Mouse (Mus musculus): ENCODE measurements around the gene Olfr287. TPM values are rescaled to one million over a fixed set of nuclear protein-coding genes. Genes with fewer than 3 reads are reported as not detected.

Olfr287 gene
- not detected in 2 replicates for polyA plus RNA-seq (2016; fragmentation: Nextera tagmentation; extraction: Ambion mirVana)

GRCm38 (mm10) chr15:98220877-98221276 is at the start of gene Olfr287, which contains the start of gene Gm44579:
Gene Olfr287 (minus strand): TSS chr15:98221056.
Gene Gm44579 (minus strand): TSS chr15:98220977.
- Histone ChIP-seq H3K4me1 (replicated peaks) (no peaks in the 10 kb centered on the region), H3K27ac (ENCODE audit: poor library complexity, severe bottlenecking) (no peak within 1 kb of the TSS), H3K4me3 (no peak within 1 kb of the TSS), H3K9ac (no peak within 1 kb of the TSS), H3K36me3 (no peaks in the 10 kb centered on the region), H3K9me3 (replicated peaks) (no peaks in the 10 kb centered on the region), H3K27me3 (replicated peaks) (no peaks in the 10 kb centered on the region), H3K4me2 (no peak within 1 kb of the TSS)
- ATAC-seq (ENCODE audit: insufficient number of reproducible peaks, low FRiP score), result no peak
- 61% methylated on average over 4 of the region's 4 CpGs for WGBS

GRCm38 (mm10) chr15:98257776-98258175 is 36.9 kb upstream of the Olfr287 start:
- Histone ChIP-seq H3K27me3 (replicated peaks) (no peaks in the 10 kb centered on the region), H3K9ac (no peak overlapping the region), H3K36me3 (no peaks in the 10 kb centered on the region), H3K27ac (ENCODE audit: poor library complexity, severe bottlenecking) (no peak overlapping the region), H3K4me1 (replicated peaks) (no peaks in the 10 kb centered on the region), H3K9me3 (replicated peaks) (peaks cover 5% of the 10 kb centered on the region; the same call in 1 of the 2 replicates), H3K4me3 (no peak overlapping the region), H3K4me2 (no peak overlapping the region)
- no peak for ATAC-seq (ENCODE audit: insufficient number of reproducible peaks, low FRiP score)
- 79% methylated on average over 7 of the region's 7 CpGs for WGBS

- Histone ChIP-seq H3K9ac (no peak within 1 kb of the TSS), H3K27ac (ENCODE audit: poor library complexity, severe bottlenecking) (no peak within 1 kb of the TSS), H3K4me1 (replicated peaks) (no peaks in the 10 kb centered on the region), H3K36me3 (no peaks in the 10 kb centered on the region), H3K9me3 (replicated peaks) (peaks cover 3% of the 10 kb centered on the region; the same call in 1 of the 2 replicates), H3K4me3 (no peak within 1 kb of the TSS), H3K4me2 (no peak within 1 kb of the TSS), H3K27me3 (replicated peaks) (no peaks in the 10 kb centered on the region)
- ATAC-seq (ENCODE audit: insufficient number of reproducible peaks, low FRiP score), result no peak
- 79% methylated on average over 8 of the region's 8 CpGs for WGBS
Observed at GRCm38 (mm10) chr15:98257193-98257592, 36.3 kb upstream of the Olfr287 start, which contains the start of gene H1fnt. Gene H1fnt (minus strand): TSS chr15:98257293.

GRCm38 (mm10) chr15:98256271-98256670 is 35.4 kb upstream of the Olfr287 start:
- H3K9me3 ChIP-seq (replicated peaks), result peaks cover 3% of the 10 kb centered on the region; the same call in 1 of the 2 replicates
- 87% methylated on average over 13 of the region's 13 CpGs for WGBS
- H3K4me1 ChIP-seq (replicated peaks), result no peaks in the 10 kb centered on the region
- ATAC-seq (ENCODE audit: insufficient number of reproducible peaks, low FRiP score), result no peak
- H3K9ac ChIP-seq, result no peak overlapping the region
- H3K4me3 ChIP-seq, result no peak overlapping the region
- H3K27me3 ChIP-seq (replicated peaks), result no peaks in the 10 kb centered on the region
- no peak overlapping the region for H3K4me2 ChIP-seq
- no peak overlapping the region for H3K27ac ChIP-seq (ENCODE audit: poor library complexity, severe bottlenecking)
- H3K36me3 ChIP-seq, result no peaks in the 10 kb centered on the region

GRCm38 (mm10) chr15:98235442-98235841 is 14.6 kb upstream of the Olfr287 start:
- H3K9me3 ChIP-seq (replicated peaks), result no peaks in the 10 kb centered on the region
- WGBS, result 84% methylated on average over 4 of the region's 4 CpGs
- no peaks in the 10 kb centered on the region for H3K36me3 ChIP-seq
- H3K27me3 ChIP-seq (replicated peaks), result peaks cover 6% of the 10 kb centered on the region
- no peak for ATAC-seq (ENCODE audit: insufficient number of reproducible peaks, low FRiP score)
- H3K4me3 ChIP-seq, result no peak overlapping the region
- no peak overlapping the region for H3K9ac ChIP-seq
- no peak overlapping the region for H3K27ac ChIP-seq (ENCODE audit: poor library complexity, severe bottlenecking)
- H3K4me1 ChIP-seq (replicated peaks), result no peaks in the 10 kb centered on the region
- no peak overlapping the region for H3K4me2 ChIP-seq

- no peak for ATAC-seq (ENCODE audit: insufficient number of reproducible peaks, low FRiP score)
- H3K4me2 ChIP-seq, result no peak within 1 kb of the TSS
- 75% methylated on average over 4 of the region's 4 CpGs for WGBS
- no peaks in the 10 kb centered on the region for H3K9me3 ChIP-seq (replicated peaks)
- H3K4me3 ChIP-seq, result no peak within 1 kb of the TSS
- peaks cover 6% of the 10 kb centered on the region for H3K27me3 ChIP-seq (replicated peaks)
- H3K36me3 ChIP-seq, result no peaks in the 10 kb centered on the region
- H3K9ac ChIP-seq, result no peak within 1 kb of the TSS
- no peak within 1 kb of the TSS for H3K27ac ChIP-seq (ENCODE audit: poor library complexity, severe bottlenecking)
- no peaks in the 10 kb centered on the region for H3K4me1 ChIP-seq (replicated peaks)
Observed at GRCm38 (mm10) chr15:98234350-98234749, 13.5 kb upstream of the Olfr287 start, which contains the start of gene Olfr286. Gene Olfr286 (minus strand): TSS chr15:98234450.

GRCm38 (mm10) chr15:98226096-98226495 is 5.2 kb upstream of the Olfr287 start:
- no peak overlapping the region for H3K9ac ChIP-seq
- H3K4me3 ChIP-seq, result no peak overlapping the region
- no peak overlapping the region for H3K27ac ChIP-seq (ENCODE audit: poor library complexity, severe bottlenecking)
- H3K4me1 ChIP-seq (replicated peaks), result no peaks in the 10 kb centered on the region
- H3K27me3 ChIP-seq (replicated peaks), result no peaks in the 10 kb centered on the region
- H3K9me3 ChIP-seq (replicated peaks), result no peaks in the 10 kb centered on the region
- H3K36me3 ChIP-seq, result no peaks in the 10 kb centered on the region
- no peak for ATAC-seq (ENCODE audit: insufficient number of reproducible peaks, low FRiP score)
- WGBS, result 66% methylated on average over 7 of the region's 7 CpGs
- H3K4me2 ChIP-seq, result no peak overlapping the region

- no peaks in the 10 kb centered on the region for H3K9me3 ChIP-seq (replicated peaks)
- H3K36me3 ChIP-seq, result no peaks in the 10 kb centered on the region
- 45% methylated on average over 16 of the region's 16 CpGs for WGBS
Observed at GRCm38 (mm10) chr15:98225610-98226009, 4.8 kb upstream of the Olfr287 start.

GRCm38 (mm10) chr15:98222377-98222776 is 1.5 kb upstream of the Olfr287 start:
- Histone ChIP-seq H3K4me2 (no peak overlapping the region), H3K4me3 (no peak overlapping the region), H3K27ac (ENCODE audit: poor library complexity, severe bottlenecking) (no peak overlapping the region), H3K4me1 (replicated peaks) (no peaks in the 10 kb centered on the region), H3K9me3 (replicated peaks) (no peaks in the 10 kb centered on the region), H3K36me3 (no peaks in the 10 kb centered on the region), H3K9ac (no peak overlapping the region), H3K27me3 (replicated peaks) (no peaks in the 10 kb centered on the region)
- no peak for ATAC-seq (ENCODE audit: insufficient number of reproducible peaks, low FRiP score)

More at GRCm38 (mm10) chr15:98225610-98226009, 4.8 kb upstream of the Olfr287 start:
- Histone ChIP-seq H3K4me3 (no peak overlapping the region), H3K9ac (no peak overlapping the region), H3K27ac (ENCODE audit: poor library complexity, severe bottlenecking) (no peak overlapping the region), H3K27me3 (replicated peaks) (no peaks in the 10 kb centered on the region), H3K4me2 (no peak overlapping the region), H3K4me1 (replicated peaks) (no peaks in the 10 kb centered on the region)
- ATAC-seq (ENCODE audit: insufficient number of reproducible peaks, low FRiP score), result no peak

- H3K9me3 ChIP-seq (replicated peaks), result no peaks in the 10 kb centered on the region
- H3K9ac ChIP-seq, result no peak overlapping the region
- H3K4me3 ChIP-seq, result no peak overlapping the region
- H3K27ac ChIP-seq (ENCODE audit: poor library complexity, severe bottlenecking), result no peak overlapping the region
- H3K4me2 ChIP-seq, result no peak overlapping the region
- ATAC-seq (ENCODE audit: insufficient number of reproducible peaks, low FRiP score), result no peak
- H3K4me1 ChIP-seq (replicated peaks), result 0 out of 2 replicates have a peak, but pooled peaks cover 14% of the 10 kb centered on the region
- WGBS, result 57% methylated on average over 5 of the region's 5 CpGs
- no peaks in the 10 kb centered on the region for H3K36me3 ChIP-seq
- H3K27me3 ChIP-seq (replicated peaks), result no peaks in the 10 kb centered on the region
Observed at GRCm38 (mm10) chr15:98214130-98214529, 6.7 kb downstream of the Olfr287 start.

GRCm38 (mm10) chr15:98213336-98213870 is 7.5 kb downstream of the Olfr287 start:
- no peaks in the 10 kb centered on the region for H3K9me3 ChIP-seq (replicated peaks)
- H3K36me3 ChIP-seq, result no peaks in the 10 kb centered on the region
- ATAC-seq (ENCODE audit: insufficient number of reproducible peaks, low FRiP score), result no peak
- WGBS, result 61% methylated on average over 5 of the region's 5 CpGs
- no peak overlapping the region for H3K27ac ChIP-seq (ENCODE audit: poor library complexity, severe bottlenecking)
- H3K4me1 ChIP-seq (replicated peaks), result 0 out of 2 replicates have a peak, but pooled peaks cover 14% of the 10 kb centered on the region
- H3K27me3 ChIP-seq (replicated peaks), result no peaks in the 10 kb centered on the region
- H3K4me3 ChIP-seq, result no peak overlapping the region
- H3K9ac ChIP-seq, result no peak overlapping the region
- no peak overlapping the region for H3K4me2 ChIP-seq

- no peak for ATAC-seq (ENCODE audit: insufficient number of reproducible peaks, low FRiP score)
- 0 out of 2 replicates have a peak, but pooled peaks cover 14% of the 10 kb centered on the region for H3K4me1 ChIP-seq (replicated peaks)
- H3K27me3 ChIP-seq (replicated peaks), result no peaks in the 10 kb centered on the region
- no peaks in the 10 kb centered on the region for H3K36me3 ChIP-seq
- H3K9ac ChIP-seq, result no peak overlapping the region
- no peaks in the 10 kb centered on the region for H3K9me3 ChIP-seq (replicated peaks)
- no peak overlapping the region for H3K27ac ChIP-seq (ENCODE audit: poor library complexity, severe bottlenecking)
- H3K4me2 ChIP-seq, result no peak overlapping the region
- WGBS, result 74% methylated on average over 7 of the region's 7 CpGs
- no peak overlapping the region for H3K4me3 ChIP-seq
Observed at GRCm38 (mm10) chr15:98209676-98210075, 11.2 kb downstream of the Olfr287 start.

Measured in heart, embryonic 12.5 days (tissue).